Mouse (Mus musculus) C3H10T1/2 (cell line): ENCODE results near the gene Cxcl14. TPM values are rescaled to one million over a fixed set of nuclear protein-coding genes. Genes with fewer than 3 reads are reported as not detected.

Experiments
- polyA plus RNA-seq, 2 experiments: library from polyadenylated mRNA; unstranded; fragments of >200 nt; fragmentation: generic; extraction: Trizol; gene quantifications; one replicate each; pipeline ENCODE4 v1.2.1; 2012; ENCODE audit warnings: missing spikeins in 2 of 2

Cxcl14 gene
- not detected for polyA plus RNA-seq

DNA sequence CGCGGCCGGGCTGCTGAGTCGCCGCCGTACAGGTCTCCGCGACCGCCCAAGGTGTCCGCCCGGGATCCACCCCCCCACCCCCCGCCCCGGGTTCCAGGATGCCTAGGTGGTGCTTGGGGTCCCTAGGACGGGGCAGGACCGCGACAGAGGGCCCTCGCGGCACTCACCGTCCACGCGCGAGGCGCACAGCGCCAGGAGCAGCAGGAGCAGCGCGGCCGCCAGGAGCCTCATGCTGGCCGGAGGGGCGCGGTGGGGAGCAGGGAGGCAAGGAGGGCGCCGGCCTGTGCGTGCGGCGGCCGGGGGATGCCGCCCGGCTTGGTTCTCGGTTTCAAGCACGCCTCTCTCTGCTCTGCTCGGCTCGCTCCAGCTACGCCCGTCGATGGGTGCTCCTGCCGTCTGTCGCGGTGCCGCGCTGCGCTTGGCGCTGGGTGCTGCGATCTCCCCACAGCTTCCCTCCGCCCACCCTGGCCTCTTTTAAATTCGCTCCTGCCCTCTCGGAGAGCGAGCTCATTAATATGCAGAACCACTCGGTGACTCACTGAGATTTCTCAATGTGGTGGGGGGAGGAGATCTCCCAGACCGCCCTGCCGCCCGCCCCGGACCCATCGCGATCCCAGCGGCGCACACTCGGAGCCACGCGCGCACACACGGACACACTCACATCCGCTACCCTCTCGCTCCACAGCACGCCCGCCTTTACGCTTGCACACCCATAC is at the start of gene Cxcl14:
TSS of gene Cxcl14 (minus strand) at position 609 of the 716 bp plus-strand sequence.

GRCm38 (mm10) chr13:56251924-56252619 is 44.3 kb downstream of the Cxcl14 start, which contains the start of gene Neurog1:
Gene Neurog1, minus strand, starts transcription at chr13:56252163.

Other genes starting within 250 kb of the Cxcl14 start
- 10 to 100 TPM; 54.4 to 79.8 TPM for gene H2afy, start 160.2 kb downstream of the Cxcl14 start, polyA plus RNA-seq
- not detected for gene Tifab, start 117.7 kb downstream of the Cxcl14 start, polyA plus RNA-seq
- not detected for gene Neurog1, start 44.4 kb downstream of the Cxcl14 start, polyA plus RNA-seq
- not detected for gene Gm3045, start 130.0 kb upstream of the Cxcl14 start, polyA plus RNA-seq
- gene Slc25a48, start 141.8 kb upstream of the Cxcl14 start, polyA plus RNA-seq: not detected
- gene Il9, start 185.7 kb upstream of the Cxcl14 start, polyA plus RNA-seq: not detected
- under 1 TPM; 0.06 to 0.48 TPM for gene Fbxl21, start 225.9 kb upstream of the Cxcl14 start, polyA plus RNA-seq